Mouse (Mus musculus): Measurements from ENCODE around the gene Adgrf3.
A peak's percentile ranks its signal among the peaks of the same experiment; 100 is the strongest.
"Not testable (repeated sequence)": the region's sequence is repeated elsewhere in the genome, so short reads cannot be mapped to it uniquely, and the experiment has no call there.

Gene Adgrf3

GRCm38 (mm10) chr5:30205493-30205892, at the start of gene Adgrf3:
TSS of gene Adgrf3 (minus strand) at chr5:30205722.
- DNase-seq (ENCODE audit: low read depth, low spot score), result no peak

GRCm38 (mm10) chr5:30247666-30248065, 42.1 kb upstream of the Adgrf3 start:
- peak; percentile 80 for DNase-seq (ENCODE audit: low read depth, low spot score)

GRCm38 (mm10) chr5:30245861-30246416, 40.4 kb upstream of the Adgrf3 start:
- DNase-seq (ENCODE audit: low read depth, low spot score), result no peak

- DNase-seq (ENCODE audit: low read depth, low spot score), result peak; percentile 65
These were observed 38.2 kb upstream of the Adgrf3 start for GRCm38 (mm10) chr5:30243741-30244140.

- DNase-seq (ENCODE audit: low read depth, low spot score), result no peak
These were observed 36.9 kb upstream of the Adgrf3 start for GRCm38 (mm10) chr5:30242410-30242809.

- no peak for DNase-seq (ENCODE audit: low read depth, low spot score)
These were observed 35.0 kb upstream of the Adgrf3 start for GRCm38 (mm10) chr5:30240552-30240951.

GRCm38 (mm10) chr5:30238533-30238932, 33.0 kb upstream of the Adgrf3 start:
- no peak for DNase-seq (ENCODE audit: low read depth, low spot score)

- no peak for DNase-seq (ENCODE audit: low read depth, low spot score)
These were observed 30.2 kb upstream of the Adgrf3 start for GRCm38 (mm10) chr5:30235641-30236126.

- DNase-seq (ENCODE audit: low read depth, low spot score), result no peak
These were observed 28.5 kb upstream of the Adgrf3 start for GRCm38 (mm10) chr5:30233979-30234378.

GRCm38 (mm10) chr5:30233042-30233441, 27.5 kb upstream of the Adgrf3 start:
- no peak for DNase-seq (ENCODE audit: low read depth, low spot score)

- peak; percentile 98 for DNase-seq (ENCODE audit: low read depth, low spot score)
These were observed 26.9 kb upstream of the Adgrf3 start, which contains the start of gene Selenoi for GRCm38 (mm10) chr5:30232271-30232971. TSS of gene Selenoi (plus strand) at chr5:30232581.

GRCm38 (mm10) chr5:30231891-30232270, 26.4 kb upstream of the Adgrf3 start:
- DNase-seq (ENCODE audit: low read depth, low spot score), result no peak

GRCm38 (mm10) chr5:30230901-30231300, 25.4 kb upstream of the Adgrf3 start:
- DNase-seq (ENCODE audit: low read depth, low spot score), result no peak

GRCm38 (mm10) chr5:30222681-30223080, 17.2 kb upstream of the Adgrf3 start:
- DNase-seq (ENCODE audit: low read depth, low spot score), result no peak

GRCm38 (mm10) chr5:30220666-30221065, 15.1 kb upstream of the Adgrf3 start:
- DNase-seq (ENCODE audit: low read depth, low spot score), result no peak

GRCm38 (mm10) chr5:30219715-30220114, 14.2 kb upstream of the Adgrf3 start:
- no peak for DNase-seq (ENCODE audit: low read depth, low spot score)

- DNase-seq (ENCODE audit: low read depth, low spot score), result no peak
These were observed 10.4 kb upstream of the Adgrf3 start for GRCm38 (mm10) chr5:30215970-30216369.

GRCm38 (mm10) chr5:30214889-30215288, 9.4 kb upstream of the Adgrf3 start:
- peak; percentile 55 for DNase-seq (ENCODE audit: low read depth, low spot score)

- DNase-seq (ENCODE audit: low read depth, low spot score), result not testable (repeated sequence)
These were observed 5.2 kb upstream of the Adgrf3 start for GRCm38 (mm10) chr5:30210758-30211157.

GRCm38 (mm10) chr5:30207276-30207675, 1.8 kb upstream of the Adgrf3 start:
- DNase-seq (ENCODE audit: low read depth, low spot score), result peak; percentile 85

GRCm38 (mm10) chr5:30205034-30205433, 488 bp downstream of the Adgrf3 start:
- no peak for DNase-seq (ENCODE audit: low read depth, low spot score)

GRCm38 (mm10) chr5:30204441-30204840, 1.1 kb downstream of the Adgrf3 start:
- DNase-seq (ENCODE audit: low read depth, low spot score), result no peak

GRCm38 (mm10) chr5:30203216-30203885, 2.2 kb downstream of the Adgrf3 start:
- no peak for DNase-seq (ENCODE audit: low read depth, low spot score)

All from ZHBTc4 (cell line).